Mouse (Mus musculus): ENCODE data around the gene Nfe2l1. TPM values are rescaled to one million over a fixed set of nuclear protein-coding genes. Genes with fewer than 3 reads are reported as not detected.

Nfe2l1 gene
- polyA plus RNA-seq, 1 experiment from 2014 or later = 34.6 TPM

- DNase-seq = no peak
- no peak overlapping the region for H3K4me2 ChIP-seq
Observed at GRCm38 (mm10) chr11:96775063-96775462, 54.7 kb downstream of the Nfe2l1 start.

GRCm38 (mm10) chr11:96774536-96774935, 55.2 kb downstream of the Nfe2l1 start:
- Histone ChIP-seq H3K27ac (ENCODE audit: low read depth) (no peak overlapping the region), H3K4me2 (no peak overlapping the region), H3K36me3 (ENCODE audit: insufficient read depth) (peaks cover 35% of the 10 kb centered on the region), H3K27me3 (ENCODE audit: insufficient read depth, low read length) (no peaks in the 10 kb centered on the region), H3K9ac (no peak overlapping the region), H3K4me1 (ENCODE audit: insufficient read depth) (peaks cover 6% of the 10 kb centered on the region; the same call in 1 of the 2 replicates), H3K4me3 (ENCODE audit: low read depth, low read length) (no peak overlapping the region), H3K9me3 (ENCODE audit: low read depth, low read length) (no peaks in the 10 kb centered on the region)
- DNase-seq (peak; percentile 24), ATAC-seq (ENCODE audit: insufficient read depth) (no peak)
- peak; percentile 23; the same call in 1 of the 2 replicates for TF ChIP-seq CTCF (IDR thresholded peaks at IDR 0.05; ENCODE audit: low read depth)
- 80% methylated on average over 3 of the region's 3 CpGs for WGBS

More at GRCm38 (mm10) chr11:96775063-96775462, 54.7 kb downstream of the Nfe2l1 start:
- Histone ChIP-seq H3K9me3 (ENCODE audit: low read depth, low read length) (no peaks in the 10 kb centered on the region), H3K36me3 (ENCODE audit: insufficient read depth) (peaks cover 31% of the 10 kb centered on the region), H3K9ac (no peak overlapping the region), H3K4me1 (ENCODE audit: insufficient read depth) (peaks cover 6% of the 10 kb centered on the region; the same call in 1 of the 2 replicates), H3K27ac (ENCODE audit: low read depth) (no peak overlapping the region), H3K27me3 (ENCODE audit: insufficient read depth, low read length) (no peaks in the 10 kb centered on the region), H3K4me3 (ENCODE audit: low read depth, low read length) (no peak overlapping the region)
- no peak for TF ChIP-seq CTCF (IDR thresholded peaks at IDR 0.05; ENCODE audit: low read depth)
- whole genome bisulfite sequencing = 85% methylated on average over 8 of the region's 8 CpGs
- no peak for ATAC-seq (ENCODE audit: insufficient read depth)

- peaks cover 52% of the 10 kb centered on the region for H3K36me3 ChIP-seq (ENCODE audit: insufficient read depth)
- H3K27ac ChIP-seq (ENCODE audit: low read depth) = no peak overlapping the region
- no peak for TF ChIP-seq CTCF (IDR thresholded peaks at IDR 0.05; ENCODE audit: low read depth)
- H3K4me2 ChIP-seq = no peak overlapping the region
- no peak overlapping the region for H3K9ac ChIP-seq
- H3K27me3 ChIP-seq (ENCODE audit: insufficient read depth, low read length) = no peaks in the 10 kb centered on the region
- no peak overlapping the region for H3K4me3 ChIP-seq (ENCODE audit: low read depth, low read length)
- no peak for ATAC-seq (ENCODE audit: insufficient read depth)
- H3K4me1 ChIP-seq (ENCODE audit: insufficient read depth) = peaks cover 6% of the 10 kb centered on the region; the same call in 1 of the 2 replicates
- DNase-seq = no peak
- WGBS = 82% methylated on average over 9 of the region's 9 CpGs
- H3K9me3 ChIP-seq (ENCODE audit: low read depth, low read length) = no peaks in the 10 kb centered on the region
Observed at GRCm38 (mm10) chr11:96772413-96772812, 57.4 kb downstream of the Nfe2l1 start.

- no peak for TF ChIP-seq CTCF (IDR thresholded peaks at IDR 0.05; ENCODE audit: low read depth)
- Histone ChIP-seq H3K4me3 (ENCODE audit: low read depth, low read length) (no peak overlapping the region), H3K4me2 (no peak overlapping the region), H3K9ac (no peak overlapping the region), H3K27ac (ENCODE audit: low read depth) (no peak overlapping the region), H3K4me1 (ENCODE audit: insufficient read depth) (peaks cover 1% of the 10 kb centered on the region; the same call in 1 of the 2 replicates), H3K36me3 (ENCODE audit: insufficient read depth) (peaks cover 52% of the 10 kb centered on the region), H3K9me3 (ENCODE audit: low read depth, low read length) (no peaks in the 10 kb centered on the region), H3K27me3 (ENCODE audit: insufficient read depth, low read length) (no peaks in the 10 kb centered on the region)
- ATAC-seq (ENCODE audit: insufficient read depth) (no peak), DNase-seq (no peak)
- 94% methylated on average over 9 of the region's 9 CpGs for WGBS
Observed at GRCm38 (mm10) chr11:96771274-96771975, 58.3 kb downstream of the Nfe2l1 start.

GRCm38 (mm10) chr11:96768240-96768639, 61.5 kb downstream of the Nfe2l1 start:
- H3K4me3 ChIP-seq (ENCODE audit: low read depth, low read length) = no peak overlapping the region
- DNase-seq = peak; percentile 18
- ATAC-seq (ENCODE audit: insufficient read depth) = no peak
- peaks cover 46% of the 10 kb centered on the region for H3K36me3 ChIP-seq (ENCODE audit: insufficient read depth)
- peak overlapping the region; percentile 79 for H3K27ac ChIP-seq (ENCODE audit: low read depth)
- peak overlapping the region; percentile 46 for H3K9ac ChIP-seq
- no peak for TF ChIP-seq CTCF (IDR thresholded peaks at IDR 0.05; ENCODE audit: low read depth)
- H3K4me1 ChIP-seq (ENCODE audit: insufficient read depth) = no peaks in the 10 kb centered on the region; the same call in 1 of the 2 replicates
- H3K27me3 ChIP-seq (ENCODE audit: insufficient read depth, low read length) = no peaks in the 10 kb centered on the region
- H3K9me3 ChIP-seq (ENCODE audit: low read depth, low read length) = no peaks in the 10 kb centered on the region
- WGBS = 48% methylated on average over 9 of the region's 9 CpGs
- H3K4me2 ChIP-seq = 0 out of 2 replicates have a peak overlapping the region, but pooled peaks have one; percentile 4

MicroRNAs within 50 kb of the gene (microRNA counts, 519-probe panel; counts per million panel counts)
- microRNA mmu-miR-152 = 4,265 counts per million, percentile 87 among the panel's probes with 10 or more counts

Small RNA genes within 50 kb of the gene (microRNA-seq; reads per million reads assigned to microRNA genes)
- gene Mir152 (ENCODE audit: borderline number of aligned reads) = 356 reads per million, percentile 61 among the genes with 10 or more reads in this experiment

Other genes starting within 250 kb of the Nfe2l1 start
- gene Snx11, start 52.4 kb downstream of the Nfe2l1 start, polyA plus RNA-seq (2014; fragmentation: Nextera tagmentation; extraction: Ambion mirVana) = 10.3 and 15.7 TPM in 2 replicates
- 103 and 112 TPM in 2 replicates for gene Cbx1, start 40.8 kb downstream of the Nfe2l1 start, polyA plus RNA-seq (2014; fragmentation: Nextera tagmentation; extraction: Ambion mirVana)
- 144 and 151 TPM in 2 replicates for gene Copz2, start 19.9 kb upstream of the Nfe2l1 start, polyA plus RNA-seq (2014; fragmentation: Nextera tagmentation; extraction: Ambion mirVana)
- gene Cdk5rap3, start 86.5 kb upstream of the Nfe2l1 start, polyA plus RNA-seq (2014; fragmentation: Nextera tagmentation; extraction: Ambion mirVana) = 61.8 and 63.8 TPM in 2 replicates
- 24.1 and 30.8 TPM in 2 replicates for gene Prr15l, start 98.1 kb upstream of the Nfe2l1 start, polyA plus RNA-seq (2014; fragmentation: Nextera tagmentation; extraction: Ambion mirVana)
- gene Pnpo, start 114.0 kb upstream of the Nfe2l1 start, polyA plus RNA-seq (2014; fragmentation: Nextera tagmentation; extraction: Ambion mirVana) = 18.4 and 19.5 TPM in 2 replicates
- 22.3 and 23.7 TPM in 2 replicates for gene Sp2, start 153.0 kb upstream of the Nfe2l1 start, polyA plus RNA-seq (2014; fragmentation: Nextera tagmentation; extraction: Ambion mirVana)
- 0.22 and 0.43 TPM in 2 replicates for gene Sp6, start 183.4 kb upstream of the Nfe2l1 start, polyA plus RNA-seq (2014; fragmentation: Nextera tagmentation; extraction: Ambion mirVana)
- gene Scrn2, start 200.0 kb upstream of the Nfe2l1 start, polyA plus RNA-seq (2014; fragmentation: Nextera tagmentation; extraction: Ambion mirVana) = 24.5 and 30.2 TPM in 2 replicates
- gene Lrrc46, start 211.4 kb upstream of the Nfe2l1 start, polyA plus RNA-seq (2014; fragmentation: Nextera tagmentation; extraction: Ambion mirVana) = 1.1 and 1.5 TPM in 2 replicates
- 84.5 and 85.5 TPM in 2 replicates for gene Mrpl10, start 211.6 kb upstream of the Nfe2l1 start, polyA plus RNA-seq (2014; fragmentation: Nextera tagmentation; extraction: Ambion mirVana)
- gene Osbpl7, start 220.7 kb upstream of the Nfe2l1 start, polyA plus RNA-seq (2014; fragmentation: Nextera tagmentation; extraction: Ambion mirVana) = 6.3 and 12.8 TPM in 2 replicates